Mouse (Mus musculus) erythroblast, embryonic 14.5 days (primary cell): ENCODE measurements around the gene Aldh4a1.

Source experiments
- GATA1 ChIP-seq: IDR thresholded peaks from 2 replicates; pipeline ENCODE4 v1.6.1; 2012; ENCODE audit warnings: low read length, inconsistent platforms, mixed read lengths
- TAL1 ChIP-seq: IDR thresholded peaks from 3 replicates; pipeline ENCODE4 v1.6.1; 2012; ENCODE audit warnings: low read length, inconsistent platforms, mixed read lengths

DNA sequence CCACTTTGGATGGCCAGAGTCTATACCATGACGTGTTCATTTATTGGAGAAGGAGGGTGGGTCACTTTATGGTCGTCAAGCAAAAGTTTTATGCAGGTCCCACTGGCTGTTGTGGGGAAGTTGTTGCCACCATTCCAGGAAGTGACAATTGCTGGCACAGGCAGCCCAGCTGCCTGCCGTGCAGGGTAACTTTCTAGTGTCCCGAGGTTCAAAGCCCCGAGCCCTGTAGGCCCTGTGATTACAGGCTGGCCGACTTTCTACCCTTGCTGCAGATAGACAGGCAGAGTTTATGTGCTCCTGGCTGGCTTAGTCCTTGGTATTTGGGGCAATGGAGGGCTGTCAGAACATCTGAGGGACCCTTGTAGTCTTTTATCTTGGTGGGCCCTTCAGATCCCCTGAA, 43.2 kb upstream of the Aldh4a1 start:
- TF ChIP-seq GATA1 (no peak), TAL1 (no peak)
